Mouse (Mus musculus) CH12.LX (cell line): ENCODE measurements around the gene P2rx2.

Experiments used
- CHD2 ChIP-seq: IDR thresholded peaks from 2 replicates; pipeline ENCODE4 v1.6.1; 2011; ENCODE audit warnings: low read length, improper control_type of control experiment
- CTCF ChIP-seq, 2 experiments: IDR thresholded peaks in 1 of 2; conservative IDR thresholded peaks in 1 of 2; 2 replicates each; pipeline ENCODE4 v1.5.1; 2011 to 2012; ENCODE audit warnings: low read depth in 2 of 2, low read length in 2 of 2, improper control_type of control experiment in 1 of 2, inconsistent platforms in 1 of 2, mild to moderate bottlenecking in 1 of 2, moderate library complexity in 1 of 2
- ELF1 ChIP-seq: IDR thresholded peaks from 2 replicates; pipeline ENCODE4 v1.6.1; 2014; ENCODE audit warnings: low read depth, mild to moderate bottlenecking, inconsistent platforms, low read length, improper control_type of control experiment
- EP300 ChIP-seq: IDR thresholded peaks from 2 replicates; pipeline ENCODE4 v1.6.1; 2011; ENCODE audit warnings: low read length, improper control_type of control experiment
- HCFC1 ChIP-seq: IDR thresholded peaks from 2 replicates; pipeline ENCODE4 v1.6.1; 2012; ENCODE audit warnings: low read depth, mild to moderate bottlenecking, inconsistent platforms, low read length, improper control_type of control experiment
- JUND ChIP-seq: conservative IDR thresholded peaks from 2 replicates; pipeline ENCODE4 v1.6.1; 2011; ENCODE audit warnings: low read depth, low read length, improper control_type of control experiment
- MEF2A ChIP-seq: IDR thresholded peaks from 2 replicates; pipeline ENCODE4 v1.6.1; 2014; ENCODE audit warnings: low read depth, mild to moderate bottlenecking, inconsistent platforms, low read length, improper control_type of control experiment, borderline replicate concordance
- POLR2A ChIP-seq: IDR thresholded peaks from 2 replicates; pipeline ENCODE4 v1.6.1; 2011; ENCODE audit warnings: low read depth, mild to moderate bottlenecking, improper control_type of control experiment, low read length
- TCF12 ChIP-seq: IDR thresholded peaks from 2 replicates; pipeline ENCODE4 v1.6.1; 2014; ENCODE audit warnings: low read depth, mild to moderate bottlenecking, inconsistent platforms, low read length, improper control_type of control experiment
- USF1 ChIP-seq: IDR thresholded peaks from 2 replicates; pipeline ENCODE4 v1.6.1; 2014; ENCODE audit warnings: low read depth, mild to moderate bottlenecking, inconsistent platforms, low read length, improper control_type of control experiment
- ZNF384 ChIP-seq: IDR thresholded peaks from 2 replicates; pipeline ENCODE4 v1.6.1; 2012; ENCODE audit warnings: low read depth, low read length, improper control_type of control experiment, inconsistent platforms

GRCm38 (mm10) chr5:110363179-110363821, 20.3 kb upstream of the P2rx2 start:
- no peak for TF ChIP-seq CTCF (conservative IDR thresholded peaks at IDR 0.05 in 1 of 2, IDR thresholded peaks at IDR 0.05 in 1 of 2; ENCODE audit: low read depth in 2 of 2, low read length in 2 of 2)
- no peak for TF ChIP-seq EP300
- TF ChIP-seq POLR2A: no peak
- no peak for TF ChIP-seq ZNF384
- TF ChIP-seq CHD2: no peak
- no peak for TF ChIP-seq TCF12
- TF ChIP-seq JUND: no peak
- TF ChIP-seq HCFC1: no peak
- no peak for TF ChIP-seq MEF2A
- TF ChIP-seq USF1: no peak
- TF ChIP-seq ELF1: no peak
